Mouse (Mus musculus): ENCODE results near the gene Zfp365.

The Zfp365 gene

DNA sequence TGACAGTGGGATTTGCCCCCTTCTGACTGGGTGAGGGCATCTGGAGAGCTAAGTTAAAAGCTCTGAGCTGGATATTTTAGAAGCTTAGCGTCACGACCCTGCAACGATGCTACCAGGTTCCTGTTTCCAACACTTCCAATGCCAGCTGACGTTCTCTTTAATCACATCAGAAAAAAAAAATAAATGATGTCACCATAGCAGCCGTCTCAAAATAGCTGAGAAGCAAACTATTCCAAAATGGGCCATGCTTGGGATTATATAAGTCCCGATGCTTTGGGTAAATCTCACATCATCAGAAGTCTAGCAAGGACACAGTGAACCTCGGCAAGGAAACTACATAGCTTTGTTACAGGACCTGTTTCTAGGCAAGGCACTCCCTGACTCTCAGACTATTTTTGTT lies 9.1 kb downstream of the Zfp365 start:
- peak; percentile 72 to 74 for DNase-seq (ENCODE audit: low spot score in 2 of 2)

DNA sequence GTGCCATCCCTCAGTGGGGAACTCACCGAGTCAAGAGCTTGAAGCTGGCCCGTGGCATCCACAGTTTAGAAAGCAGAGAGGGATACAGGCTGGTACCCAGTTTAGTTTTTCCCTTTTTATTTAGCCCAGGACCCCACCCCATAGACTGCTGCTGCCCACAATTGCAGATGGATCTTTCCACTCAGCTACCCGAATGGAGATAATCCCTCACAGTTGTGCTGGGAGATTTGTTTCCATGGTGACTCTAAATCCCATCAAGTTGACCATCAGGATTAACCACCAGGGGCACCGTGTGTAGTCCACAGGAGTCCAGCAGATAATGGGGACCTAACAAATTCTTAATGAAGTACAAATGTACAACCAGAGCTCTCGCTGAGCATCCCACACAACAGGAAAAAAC lies 11.3 kb downstream of the Zfp365 start:
- no peak for DNase-seq (ENCODE audit: low spot score in 2 of 2)

DNA sequence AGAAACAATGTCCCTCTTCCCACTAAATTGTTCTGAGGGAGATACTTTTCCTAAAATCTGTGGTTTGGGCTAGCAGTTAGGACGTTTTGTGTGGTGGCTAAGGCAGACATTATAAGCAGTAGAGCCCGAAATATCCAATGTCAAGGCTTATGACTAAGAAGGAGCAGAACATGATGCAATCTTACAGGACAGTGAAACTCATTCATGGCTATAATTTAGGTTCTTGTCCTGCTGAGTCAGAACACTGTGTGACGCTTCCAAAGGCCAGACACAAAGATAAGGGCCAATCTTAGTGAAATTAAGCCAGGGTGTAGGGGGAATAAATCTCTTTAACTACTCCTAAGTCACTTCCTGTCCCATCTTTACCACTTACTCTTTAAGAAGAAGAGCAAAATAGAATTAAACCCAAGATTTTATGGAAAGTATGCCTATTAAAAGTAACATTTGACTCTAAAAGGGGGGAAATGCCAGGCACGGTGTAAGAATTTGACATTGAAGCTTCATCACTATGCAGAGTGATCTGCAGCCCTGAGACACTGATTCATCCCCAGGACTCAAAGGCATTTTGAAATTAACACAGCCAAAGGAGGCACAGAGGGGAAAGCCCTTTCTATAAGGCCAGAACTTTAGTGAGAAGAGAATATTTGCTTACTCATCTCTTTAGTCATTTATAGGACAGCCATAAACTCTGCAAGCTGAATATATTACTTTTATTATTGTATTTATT lies 13.3 kb downstream of the Zfp365 start:
- DNase-seq (ENCODE audit: low spot score in 2 of 2), result no peak

DNA sequence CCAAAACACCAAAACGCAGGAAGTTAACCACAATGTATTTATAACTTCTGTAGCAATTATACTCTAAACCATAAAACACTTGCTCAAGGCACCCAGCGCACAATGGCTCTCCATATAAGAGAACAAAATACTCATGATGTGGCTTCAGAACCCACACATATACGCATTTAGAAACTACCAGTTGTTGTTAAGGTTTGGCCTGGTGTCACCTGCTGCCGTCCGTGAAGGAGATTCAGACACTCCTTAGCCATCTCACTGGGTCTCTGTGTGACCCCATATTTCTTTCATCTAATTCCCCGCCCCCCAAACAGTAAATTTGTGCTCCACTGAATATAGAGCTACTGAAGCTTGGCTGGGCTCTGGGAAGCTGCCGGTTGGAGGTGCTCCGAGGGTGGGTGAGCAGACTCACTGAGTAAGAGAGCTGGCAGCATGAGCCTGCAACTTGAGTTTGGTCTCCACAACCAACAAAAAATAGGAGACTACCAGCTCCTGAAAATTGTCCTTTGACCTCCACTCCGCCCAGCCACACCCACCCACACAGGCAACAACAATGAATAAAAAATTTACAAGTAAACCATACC lies 14.0 kb downstream of the Zfp365 start:
- DNase-seq (ENCODE audit: low spot score in 2 of 2), result no peak

DNA sequence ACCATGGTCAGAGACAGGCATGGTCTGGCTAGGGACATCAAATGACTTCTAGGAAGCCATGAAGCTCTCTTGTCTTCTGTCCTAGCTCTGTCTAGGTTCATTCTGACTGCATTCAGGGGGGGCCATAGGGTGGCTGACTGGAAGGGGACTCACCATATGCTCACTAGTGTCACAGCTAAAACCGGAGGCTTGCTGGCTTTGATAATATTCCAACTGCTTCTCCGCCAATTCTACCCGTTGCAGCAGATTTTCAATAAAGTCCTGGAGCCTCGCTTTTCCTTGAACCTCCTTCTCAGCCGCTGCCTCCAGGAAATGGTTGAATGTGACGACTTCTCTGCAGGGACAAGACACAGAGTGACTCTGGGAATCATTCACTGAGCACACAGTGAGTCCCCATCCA lies 15.2 kb downstream of the Zfp365 start:
- DNase-seq (ENCODE audit: low spot score in 2 of 2), result no peak

DNA sequence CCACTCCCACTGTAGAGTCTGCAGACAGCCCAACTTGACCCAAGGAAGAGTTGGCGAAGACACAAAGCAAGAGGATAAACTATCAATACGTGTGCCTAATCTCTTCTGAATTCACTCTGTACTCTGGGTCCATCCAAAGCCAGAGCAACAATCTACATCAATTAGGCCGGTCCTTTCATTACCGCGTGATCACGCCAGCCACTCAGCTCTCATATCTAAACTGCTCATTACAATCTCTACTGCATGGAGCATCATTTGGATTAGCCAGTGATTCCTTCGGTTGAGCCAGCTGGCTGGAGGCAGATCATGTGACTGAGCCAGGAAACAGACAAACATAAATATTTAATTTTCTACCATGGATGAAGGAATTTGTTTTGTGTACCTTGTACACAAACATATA lies 17.8 kb downstream of the Zfp365 start:
- DNase-seq (ENCODE audit: low spot score in 2 of 2), result no peak

DNA sequence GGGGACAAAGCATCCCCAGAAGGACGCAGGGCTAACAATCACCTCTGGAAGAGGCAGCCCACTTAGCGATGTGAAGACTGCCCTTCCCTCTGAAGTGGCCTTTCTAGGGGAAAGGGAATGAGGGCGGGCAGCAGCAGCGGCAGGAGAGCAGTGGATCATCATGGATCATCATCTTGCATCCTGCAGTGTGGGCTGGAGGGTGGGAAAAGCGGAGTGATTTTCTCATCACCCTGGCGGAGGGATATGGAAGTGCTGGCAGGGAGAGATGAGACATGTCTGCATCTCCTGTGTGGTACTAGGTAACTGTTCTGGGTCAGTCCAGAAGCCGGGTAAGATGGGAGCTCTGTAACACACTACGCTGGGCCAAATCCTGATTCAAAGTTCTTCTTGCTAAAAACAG lies 18.4 kb downstream of the Zfp365 start:
- peak in 1 of 2 experiments; percentile 57 for DNase-seq (ENCODE audit: low spot score in 2 of 2)

DNA sequence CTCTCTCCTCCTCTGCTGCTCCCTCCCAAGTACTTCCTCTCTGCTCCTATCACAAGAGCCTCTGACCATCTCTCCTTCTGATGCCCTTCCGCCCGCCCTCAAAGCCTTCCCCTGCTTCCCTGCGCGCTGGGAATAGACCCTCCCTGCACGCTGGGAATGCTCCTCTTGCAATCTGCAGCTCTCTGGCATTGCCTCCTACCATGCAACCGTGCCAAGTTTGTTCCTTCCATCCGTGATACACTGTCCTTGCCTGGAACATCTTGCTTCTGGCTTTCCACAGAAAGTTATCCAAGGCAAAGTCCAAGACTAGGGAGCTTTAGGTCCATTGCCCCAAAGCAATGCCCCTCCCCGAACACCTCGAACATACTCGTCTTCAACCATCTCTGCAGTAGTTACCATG lies 19.2 kb downstream of the Zfp365 start:
- no peak for DNase-seq (ENCODE audit: low spot score in 2 of 2)

DNA sequence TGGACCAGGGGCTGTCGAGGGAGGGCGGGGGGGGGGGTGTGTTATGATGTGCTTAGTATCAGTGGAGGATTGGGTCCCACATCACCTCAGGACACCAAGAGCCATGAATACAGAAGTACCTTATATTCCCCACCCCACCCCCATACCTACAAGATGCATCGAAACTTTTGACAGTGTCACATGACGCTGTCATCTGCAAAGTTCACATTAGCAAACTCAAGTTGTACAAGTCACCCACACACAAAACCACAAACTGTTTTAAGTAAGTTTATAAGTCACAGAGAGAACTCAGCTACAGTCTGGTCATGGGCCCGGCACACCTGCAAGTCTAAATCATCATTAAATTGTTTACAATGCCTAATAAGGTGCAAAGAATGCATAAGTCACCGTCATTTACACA lies 21.3 kb downstream of the Zfp365 start:
- no peak for DNase-seq (ENCODE audit: low spot score in 2 of 2)

DNA sequence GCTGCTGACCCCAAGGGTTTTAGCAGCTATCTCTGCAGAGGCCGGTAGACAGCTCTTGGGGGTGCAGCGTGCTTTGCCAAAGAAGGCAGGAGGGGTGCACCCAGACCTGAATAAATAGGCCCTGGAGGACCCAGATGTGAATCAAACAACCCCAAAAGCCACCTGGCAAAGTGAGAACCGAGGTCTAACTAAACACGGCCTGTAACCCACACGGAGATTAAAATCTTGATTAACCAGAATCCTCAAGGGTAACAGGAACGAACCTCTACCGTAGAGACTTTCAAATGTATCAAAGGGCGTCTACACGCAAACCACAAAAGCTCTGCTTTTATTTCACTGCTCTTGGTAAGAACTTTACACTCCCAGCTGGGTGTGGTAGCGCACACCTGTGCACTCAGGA lies 24.5 kb downstream of the Zfp365 start:
- no peak for DNase-seq (ENCODE audit: low spot score in 2 of 2)

DNA sequence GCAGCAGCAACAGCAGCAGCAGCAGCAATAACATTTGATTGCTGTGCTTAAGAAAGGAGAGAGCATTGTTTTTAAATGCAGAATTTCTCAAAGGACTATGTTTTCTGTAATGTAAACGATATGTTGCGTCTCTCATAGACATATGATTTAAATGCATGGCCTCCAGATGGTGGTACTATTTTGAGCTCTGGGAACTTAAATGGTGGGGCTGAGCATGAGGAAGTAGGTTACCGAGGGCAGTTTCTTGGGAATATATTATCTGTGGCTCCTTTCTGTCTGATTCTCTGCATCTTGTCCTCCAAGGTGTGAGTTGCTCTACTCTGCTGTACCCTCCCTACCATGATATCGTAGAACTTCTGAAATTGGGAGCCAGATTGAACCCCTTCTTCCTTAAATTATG lies 31.8 kb downstream of the Zfp365 start:
- no peak for DNase-seq (ENCODE audit: low spot score in 2 of 2)

DNA sequence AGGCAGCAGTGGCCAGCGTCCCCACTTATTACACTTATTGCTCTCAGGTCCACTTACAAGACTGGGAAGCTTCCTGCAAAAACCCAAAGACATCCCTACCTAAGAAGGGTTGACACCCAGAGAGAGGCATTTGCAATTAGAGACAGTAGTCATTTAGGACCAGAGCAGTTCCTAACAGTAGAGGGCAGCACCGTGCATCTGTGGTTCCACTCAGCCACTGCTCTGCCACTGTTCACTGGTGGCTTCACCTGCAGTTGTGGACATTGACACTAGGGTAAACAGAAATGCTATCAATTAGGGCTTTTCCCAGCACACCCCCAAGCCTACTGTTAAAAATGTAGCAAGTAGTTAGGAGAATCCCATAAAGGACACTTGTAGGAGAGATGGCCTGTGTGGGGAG lies 40.7 kb downstream of the Zfp365 start:
- DNase-seq (ENCODE audit: low spot score in 2 of 2), result peak in 1 of 2 experiments; percentile 84

DNA sequence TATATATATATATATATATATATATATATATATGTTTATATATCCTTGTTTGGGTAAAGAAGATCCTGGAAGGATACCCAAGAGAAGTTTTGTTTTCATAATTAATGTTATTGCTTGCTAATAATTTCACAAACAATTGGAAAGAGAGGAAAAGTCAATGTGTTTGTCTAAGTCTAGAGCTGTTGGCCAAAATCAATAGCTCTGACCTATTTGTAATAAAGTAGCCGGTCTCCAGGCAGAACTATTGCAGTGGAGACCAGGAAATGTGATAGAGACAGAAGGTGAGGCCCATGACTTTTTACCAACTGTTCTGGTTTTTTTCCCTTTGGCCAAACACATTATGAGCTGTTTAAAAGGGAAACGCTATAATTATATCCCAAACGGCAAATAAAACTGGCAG lies 44.2 kb downstream of the Zfp365 start:
- no peak for DNase-seq (ENCODE audit: low spot score in 2 of 2)

DNA sequence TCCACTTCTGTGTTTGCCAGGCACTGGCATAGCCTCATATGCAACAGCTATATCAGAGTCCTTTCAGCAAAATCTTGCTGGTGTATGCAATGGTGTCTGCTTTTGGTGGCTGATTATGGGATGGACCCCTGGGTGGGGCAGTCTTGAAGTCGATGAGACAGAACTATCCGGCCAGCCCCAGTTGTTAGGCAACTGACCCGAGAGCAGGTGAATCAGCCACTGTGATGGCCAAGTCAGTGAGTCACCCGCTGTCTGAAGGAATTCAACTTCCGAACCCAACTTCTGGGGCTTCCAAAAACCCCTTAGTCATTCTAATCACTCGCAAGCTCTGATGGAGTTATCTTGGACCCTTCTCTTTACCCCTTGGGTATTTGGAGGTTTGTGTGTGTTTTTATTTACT lies 46.6 kb downstream of the Zfp365 start:
- no peak for DNase-seq (ENCODE audit: low spot score in 2 of 2)

DNA sequence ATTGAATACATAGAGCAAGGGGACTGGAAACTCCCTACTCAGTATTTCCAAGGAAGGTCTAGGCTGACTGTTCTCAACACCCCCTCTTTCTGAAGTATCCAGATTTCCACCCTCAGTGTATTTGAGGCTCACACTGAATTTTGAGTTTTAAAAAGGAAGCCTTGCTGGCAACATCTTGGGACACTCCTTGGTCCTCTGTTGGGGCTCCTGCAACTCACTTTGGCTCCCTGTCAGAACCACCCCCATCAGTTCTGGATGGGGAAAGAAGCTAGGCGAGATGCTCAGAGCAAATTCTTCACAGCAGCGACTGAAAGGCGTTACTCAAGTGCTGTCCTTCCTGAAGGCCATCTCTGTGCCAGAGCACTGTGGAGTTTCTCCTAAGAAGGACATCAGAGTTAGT lies 47.4 kb downstream of the Zfp365 start:
- DNase-seq (ENCODE audit: low spot score in 2 of 2), result peak in 1 of 2 experiments; percentile 67

DNA sequence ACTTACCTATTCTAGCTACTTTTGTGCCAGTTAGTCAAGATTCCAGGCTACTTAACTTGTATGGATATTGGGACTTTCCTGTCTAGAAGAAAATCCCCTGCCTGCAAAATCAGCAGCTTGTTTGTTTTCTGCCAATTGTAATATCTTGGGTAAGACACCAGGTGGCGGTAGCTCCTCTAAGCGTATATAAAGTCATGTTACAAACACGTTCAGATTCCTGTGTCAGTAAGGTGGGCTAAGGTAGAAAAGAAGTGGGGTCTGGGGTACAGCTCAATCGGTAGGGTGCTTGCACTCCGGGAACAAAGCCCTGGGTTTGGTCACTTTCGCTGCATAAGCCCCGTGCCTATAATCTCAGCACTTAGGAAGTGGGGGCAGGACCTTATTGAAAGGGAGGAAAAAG lies 50.1 kb downstream of the Zfp365 start:
- DNase-seq (ENCODE audit: low spot score in 2 of 2), result peak in 1 of 2 experiments; percentile 30

DNA sequence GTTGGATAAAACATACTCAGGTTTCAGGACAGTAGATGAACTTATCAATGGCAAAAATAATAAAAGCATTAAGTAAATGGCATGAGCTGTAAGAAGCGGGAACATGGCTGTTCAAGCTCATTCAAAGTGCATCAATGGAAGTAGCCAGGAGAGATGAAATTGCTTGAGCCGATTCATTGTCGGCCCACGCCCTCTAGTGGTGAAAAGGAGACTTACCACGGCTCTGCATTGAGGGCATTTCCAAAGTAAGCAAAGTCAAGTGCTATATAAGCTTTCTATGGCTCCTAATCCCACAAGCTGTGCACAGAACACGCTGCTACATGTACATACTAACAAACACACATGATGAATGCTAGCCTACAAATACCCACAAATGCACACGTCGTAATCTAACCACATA lies 53.6 kb downstream of the Zfp365 start:
- peak in 1 of 2 experiments; percentile 90 for DNase-seq (ENCODE audit: low spot score in 2 of 2)

DNA sequence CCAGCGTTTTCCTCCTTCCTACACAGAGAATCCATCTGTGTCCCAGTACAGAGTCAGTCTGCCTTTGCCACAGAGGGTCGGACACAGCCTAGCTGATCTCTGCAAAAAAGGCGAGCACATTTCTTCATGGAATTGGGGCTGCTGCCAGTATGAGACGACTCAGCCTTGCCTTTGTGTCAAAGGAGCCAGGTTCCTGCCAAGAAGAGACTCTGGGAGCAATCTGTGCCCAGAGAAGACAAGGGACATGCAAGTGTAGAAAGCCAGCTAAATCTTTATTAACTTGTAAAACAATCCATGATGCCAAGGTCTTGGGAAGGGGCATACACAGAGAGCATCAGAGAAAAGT lies 54.9 kb downstream of the Zfp365 start:
- DNase-seq (ENCODE audit: low spot score in 2 of 2), result no peak

DNA sequence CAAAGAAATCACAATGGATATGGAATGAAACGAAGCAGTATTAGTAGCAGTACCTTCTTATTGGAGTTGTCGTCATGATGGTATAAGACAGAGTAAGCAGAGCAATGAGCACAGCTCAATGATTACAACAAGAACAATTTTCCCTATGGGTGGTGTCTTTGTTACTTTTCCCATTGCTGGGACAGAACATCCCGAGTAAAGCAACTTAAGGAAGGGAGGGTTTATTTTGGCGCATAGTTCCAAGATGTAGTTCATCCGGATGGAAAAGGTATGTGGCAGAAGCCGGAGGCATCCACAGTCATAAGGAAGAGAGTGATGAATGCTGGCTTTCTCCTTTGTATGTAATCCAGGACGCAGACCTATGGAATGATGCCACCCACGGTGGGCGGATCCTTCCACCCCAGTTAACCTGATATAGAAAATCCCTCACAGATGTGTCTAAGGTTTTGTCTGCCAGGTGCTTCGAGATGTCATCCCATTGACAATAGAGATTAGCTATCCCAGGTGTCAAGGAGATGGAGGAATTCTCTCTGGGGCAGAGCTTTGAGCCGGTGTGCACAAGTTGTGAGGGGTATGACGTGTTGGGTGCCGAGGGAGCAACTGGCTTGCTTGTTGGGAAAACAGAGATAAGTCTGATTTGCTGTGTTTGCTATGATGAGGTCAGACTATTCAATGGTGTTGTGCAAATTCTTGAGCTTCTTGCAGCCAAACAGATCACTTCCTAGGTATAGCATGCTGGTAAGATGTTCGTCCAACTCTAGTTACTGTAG lies 55.5 kb downstream of the Zfp365 start:
- no peak for DNase-seq (ENCODE audit: low spot score in 2 of 2)

DNA sequence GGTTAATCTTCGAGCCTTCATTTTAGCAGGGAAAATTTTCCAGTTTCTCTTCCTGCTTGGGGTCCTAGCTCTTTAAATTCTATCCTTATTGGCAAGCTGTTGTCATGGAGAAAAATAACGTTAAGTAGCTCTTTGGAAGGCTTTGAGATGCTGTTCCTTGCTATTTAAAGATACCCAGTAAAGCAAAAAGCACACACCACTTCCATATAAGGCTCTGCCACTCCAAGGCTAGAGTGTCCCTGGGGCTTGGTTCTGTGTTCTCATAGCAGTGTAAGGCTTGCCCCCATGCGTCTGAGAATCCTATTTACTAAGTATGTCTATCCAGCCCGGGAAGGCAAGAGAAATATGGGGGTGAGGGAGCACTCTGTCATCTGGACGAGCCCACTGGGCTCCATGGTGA lies 56.7 kb downstream of the Zfp365 start:
- no peak for DNase-seq (ENCODE audit: low spot score in 2 of 2)

DNA sequence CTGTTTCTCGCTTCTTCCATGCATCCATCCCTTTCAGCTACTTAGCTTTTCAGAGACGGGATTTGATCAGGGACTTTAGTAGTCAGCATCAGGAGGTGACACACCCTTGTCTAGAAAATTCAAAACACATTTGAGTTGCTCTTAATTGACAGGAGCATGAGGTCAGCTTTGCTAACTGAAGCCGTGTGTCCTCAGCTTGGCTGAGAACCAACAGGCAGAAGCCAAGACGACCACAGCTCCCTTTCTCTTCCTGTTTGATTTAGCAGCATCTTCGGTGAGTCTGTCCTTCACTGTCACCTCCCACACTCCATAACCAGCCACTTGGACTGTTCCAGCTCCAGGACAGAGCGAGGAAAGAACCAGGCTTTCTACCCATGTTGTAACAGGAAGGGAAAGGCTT lies 60.1 kb downstream of the Zfp365 start:
- DNase-seq (ENCODE audit: low spot score in 2 of 2), result no peak

DNA sequence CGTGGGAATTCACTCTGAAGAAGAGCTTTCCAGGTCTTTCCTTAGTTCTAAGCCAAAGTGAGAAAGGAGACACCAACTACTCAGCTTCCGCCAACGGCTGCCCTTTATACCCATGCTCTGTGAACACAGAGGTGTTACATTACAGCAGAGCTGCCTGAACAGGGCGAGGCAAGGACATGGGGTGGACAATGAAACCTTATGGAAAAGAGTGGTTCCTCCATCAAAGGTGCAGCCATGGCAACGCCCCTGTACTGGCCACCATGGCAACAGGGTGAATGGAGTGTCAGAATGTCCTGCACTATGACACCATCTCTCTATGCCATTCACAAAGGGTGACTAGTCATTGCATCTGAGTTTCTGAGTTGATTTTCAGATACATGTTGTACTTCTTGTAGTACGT lies 61.4 kb downstream of the Zfp365 start:
- no peak for DNase-seq (ENCODE audit: low spot score in 2 of 2)

DNA sequence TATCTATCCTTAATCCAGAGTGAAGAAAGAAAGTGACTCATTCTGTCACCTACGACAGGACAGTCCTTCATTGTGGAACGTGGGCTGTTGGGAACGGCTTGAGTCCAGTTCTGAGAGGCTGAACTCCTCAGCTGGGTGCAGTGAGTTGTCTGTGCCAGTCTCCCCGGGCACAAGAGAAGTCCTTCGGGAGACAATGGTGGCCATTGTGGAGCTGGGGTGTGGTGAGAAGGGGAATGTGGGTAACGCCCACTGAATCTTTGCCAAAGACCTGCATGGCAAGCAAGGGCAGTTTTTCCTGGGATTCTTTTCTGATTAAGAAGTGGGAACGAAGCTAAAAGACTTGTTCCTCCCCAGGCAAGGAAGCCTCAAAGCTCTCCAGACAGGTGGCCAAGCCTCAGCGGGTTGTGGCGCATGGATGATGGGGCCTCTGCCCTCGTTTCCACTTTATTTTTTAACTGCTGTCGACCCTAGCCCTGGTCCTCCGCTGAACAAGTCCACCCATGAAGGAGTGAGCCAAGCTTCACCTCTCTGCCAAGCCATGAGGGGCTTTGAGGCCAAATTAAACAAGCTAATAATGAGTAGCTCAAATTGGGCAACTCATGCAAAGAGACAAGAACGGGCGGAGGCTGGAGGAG lies 66.3 kb downstream of the Zfp365 start:
- DNase-seq (ENCODE audit: low spot score in 2 of 2), result peak in 1 of 2 experiments; percentile 25
